Mouse (Mus musculus): ENCODE results near the gene Ccdc122.

DNA sequence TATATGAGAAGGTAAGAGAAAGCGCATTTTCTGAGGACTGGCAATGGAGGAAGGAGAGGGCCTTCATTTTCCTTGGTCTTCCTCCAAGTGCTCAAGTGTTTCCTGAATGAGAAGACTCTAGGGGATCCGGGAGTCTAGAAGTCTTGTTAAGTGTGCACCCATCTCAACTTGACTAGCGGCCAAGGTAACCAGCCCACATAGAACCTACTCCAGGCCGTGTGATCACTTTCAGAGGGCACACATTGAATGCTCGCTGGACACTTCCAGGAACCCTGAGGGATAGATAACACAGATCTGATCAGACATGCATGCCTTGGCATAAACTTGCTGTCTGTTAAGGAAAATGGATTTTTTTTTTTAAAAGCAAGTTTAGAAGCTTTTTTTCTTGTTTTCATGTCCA, 758 bp downstream of the Ccdc122 start:
- TF ChIP-seq CTCF (IDR thresholded peaks at IDR 0.05; ENCODE audit: low read depth, low read length) (no peak), POLR2A (IDR thresholded peaks at IDR 0.05; ENCODE audit: extremely low read depth, insufficient read depth, low read length) (no peak)

Data from liver, adult 2 months (tissue).